ENCODE assay signal across 8 mouse cellular contexts in the genomic region with DNA sequence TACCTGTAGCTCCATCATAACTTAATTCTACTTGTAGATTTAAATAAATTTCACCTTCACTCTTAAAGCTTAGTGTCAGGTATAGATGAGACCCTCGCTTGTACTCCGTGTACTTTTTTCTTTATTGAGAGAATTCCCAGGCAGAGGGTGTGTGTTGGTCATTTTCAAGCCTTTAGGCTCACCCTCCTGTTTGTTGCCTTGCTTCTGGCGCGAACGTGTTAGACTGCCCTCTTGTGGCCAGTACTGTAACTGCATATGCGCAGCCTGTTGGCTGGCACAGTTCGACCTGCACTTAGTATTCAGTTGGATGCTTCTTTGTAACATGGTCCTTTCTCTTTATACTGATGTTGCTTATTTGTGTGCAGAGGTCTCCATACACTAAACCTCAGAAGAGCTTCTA.
DNase-seq lines count a peak whose midpoint lies in the region; ATAC-seq and TF ChIP-seq lines count a peak whose summit lies in the region.

No protein-coding gene starts in this region.

- no peaks in the 10 kb centered on the region for H3K27me3 ChIP-seq in MEL (ENCODE audit: control insufficient read depth in 1 of 2, insufficient read depth in 2 of 2, low read length in 2 of 2)

- no peak overlapping the region for H3K4me3 ChIP-seq in MEL (ENCODE audit: control insufficient read depth in 1 of 2, insufficient read depth in 1 of 2, low read depth in 2 of 2, low read length in 2 of 2)

- no peak for TF ChIP-seq EP300 in MEL (IDR thresholded peaks at IDR 0.05; ENCODE audit: low read depth in 1 of 2, low read length in 2 of 2)

- no peaks in the 10 kb centered on the region for H3K9me3 ChIP-seq in MEL (replicated peaks; ENCODE audit: insufficient read depth, low read length)

- H3K9ac ChIP-seq in MEL (ENCODE audit: control insufficient read depth, low read depth, low read length, poor library complexity, severe bottlenecking) = no peak overlapping the region

- peak; percentile 41 for DNase-seq in MEL (ENCODE audit: low read depth, low spot score)
- peak; percentile 57 for DNase-seq in adrenal gland, postnatal 25 days
- peak; percentile 53 for DNase-seq in embryo, embryonic 11.5 days (ENCODE audit: low read depth, low spot score)
- peak; percentile 60 to 70 for DNase-seq in heart, postnatal 36 days
- peak; percentile 48 to 81 for DNase-seq in kidney, postnatal 36 days
- DNase-seq in lung, postnatal 4 days = peak; percentile 46 to 68
- DNase-seq in right cerebral cortex, adult 18-20 months = peak; percentile 53

- no peaks in the 10 kb centered on the region for H3K79me2 ChIP-seq in MEL (ENCODE audit: control insufficient read depth, insufficient read depth, low read length, poor library complexity)

- H3K27ac ChIP-seq in MEL (ENCODE audit: control insufficient read depth, low read depth, low read length) = no peak overlapping the region

- no peak for ATAC-seq in erythroid progenitor cell, adult 5-6 weeks (replicated peaks; ENCODE audit: low FRiP score, poor library complexity, severe bottlenecking)

- no peaks in the 10 kb centered on the region for H3K4me1 ChIP-seq in MEL (ENCODE audit: control insufficient read depth in 1 of 2, insufficient read depth in 2 of 2, low read length in 2 of 2)

- H3K36me3 ChIP-seq in MEL (ENCODE audit: control insufficient read depth in 1 of 2, insufficient read depth in 2 of 2, low read length in 2 of 2) = no peaks in the 10 kb centered on the region

- TF ChIP-seq CTCF in MEL (IDR thresholded peaks at IDR 0.05 in 2 of 3, conservative IDR thresholded peaks at IDR 0.05 in 1 of 3; ENCODE audit: control insufficient read depth in 1 of 3, insufficient read depth in 1 of 3, low read depth in 2 of 3, low read length in 3 of 3, poor library complexity in 1 of 3, severe bottlenecking in 1 of 3) = peak; percentile 62 to 87 (median 82)

- TF ChIP-seq RAD21 in MEL (IDR thresholded peaks at IDR 0.05; ENCODE audit: low read depth, low read length) = peak; percentile 24

- TF ChIP-seq POLR2A in MEL (IDR thresholded peaks at IDR 0.05; ENCODE audit: control insufficient read depth in 1 of 2, insufficient read depth in 1 of 2, low read depth in 1 of 2, low read length in 2 of 2, poor library complexity in 1 of 2) = no peak

- intact Hi-C loops in heart, postnatal 36 days (cut with DNase I) = loop anchor here (1.0 to 5.0 kb wide), 4 partner anchors 172 to 448 kb away; no protein-coding TSS in a partner anchor

TF ChIP-seq in MEL, 35 proteins besides CTCF, POLR2A, EP300 and RAD21:
- TF ChIP-seq ZMIZ1 (IDR thresholded peaks at IDR 0.05; ENCODE audit: low read depth, low read length) (no peak), HCFC1 (IDR thresholded peaks at IDR 0.05; ENCODE audit: low read depth, low read length) (no peak), GABPA (IDR thresholded peaks at IDR 0.05; ENCODE audit: low read depth, low read length) (no peak), SMC3 (IDR thresholded peaks at IDR 0.05; ENCODE audit: low read depth, low read length) (peak; percentile 60), CHD1 (IDR thresholded peaks at IDR 0.05; ENCODE audit: low read depth, low read length) (no peak), BHLHE40 (IDR thresholded peaks at IDR 0.05; ENCODE audit: borderline replicate concordance, low read depth, low read length) (no peak)
